Mouse (Mus musculus) neural tube, embryonic 15.5 days (tissue): ENCODE results near the gene Polr3gl. TPM values are rescaled to one million over a fixed set of nuclear protein-coding genes. Genes with fewer than 3 reads are reported as not detected.

Experiments
- ATAC-seq: fragments of 200-750 bp; cut with Nextera tagmentation; 2 replicates; pipeline ENCODE4 v1.8.0; 2017; ENCODE audit warnings: mild to moderate bottlenecking, moderate TSS enrichment, moderate library complexity; ENCODE audit not compliant: low FRiP score
- H3K27ac ChIP-seq: fragments of 300-500 bp; sonication (generic); replicated peaks from 2 replicates; pipeline ENCODE4 v1.5.1; 2015; ENCODE audit warnings: mild to moderate bottlenecking, inconsistent platforms
- H3K27me3 ChIP-seq: fragments of 300-500 bp; sonication (generic); replicated peaks from 2 replicates; pipeline ENCODE4 v1.6.1; 2015; ENCODE audit warnings: inconsistent platforms
- H3K36me3 ChIP-seq: fragments of 300-500 bp; sonication (generic); 2 replicates; pipeline ENCODE4 v1.6.1; 2015; ENCODE audit warnings: inconsistent platforms
- H3K4me1 ChIP-seq: fragments of 300-500 bp; sonication (generic); 2 replicates; pipeline ENCODE4 v1.6.1; 2015; ENCODE audit warnings: inconsistent platforms
- H3K4me2 ChIP-seq: fragments of 300-500 bp; sonication (generic); 2 replicates; pipeline ENCODE4 v1.6.1; 2015; ENCODE audit warnings: inconsistent platforms, mild to moderate bottlenecking, moderate library complexity
- H3K4me3 ChIP-seq: fragments of 300-500 bp; sonication (generic); replicated peaks from 2 replicates; pipeline ENCODE4 v1.5.1; 2015; ENCODE audit warnings: mild to moderate bottlenecking, inconsistent platforms
- H3K9ac ChIP-seq: fragments of 300-500 bp; sonication (generic); replicated peaks from 2 replicates; pipeline ENCODE4 v1.6.1; 2015; ENCODE audit warnings: mild to moderate bottlenecking, inconsistent platforms
- H3K9me3 ChIP-seq: fragments of 300-500 bp; sonication (generic); replicated peaks from 2 replicates; pipeline ENCODE4 v1.6.1; 2016; ENCODE audit warnings: inconsistent platforms
- WGBS: fragments of 180-500 bp; shearing (Covaris S2); methylation state at CpG from one replicate; pipeline ENCODE4 v1.1.7; 2015; ENCODE audit warnings: mixed read lengths; 5-methylcytosine and 5-hydroxymethylcytosine counted together
- polyA plus RNA-seq: library from polyadenylated mRNA; unstranded; fragments of >200 nt; fragmentation: Nextera tagmentation; extraction: Ambion mirVana; gene quantifications from 2 replicates; pipeline ENCODE4 v1.2.1, GENCODE M21; 2015

Gene Polr3gl
- polyA plus RNA-seq, 1 experiment from 2014 or later = 35.2 TPM

DNA sequence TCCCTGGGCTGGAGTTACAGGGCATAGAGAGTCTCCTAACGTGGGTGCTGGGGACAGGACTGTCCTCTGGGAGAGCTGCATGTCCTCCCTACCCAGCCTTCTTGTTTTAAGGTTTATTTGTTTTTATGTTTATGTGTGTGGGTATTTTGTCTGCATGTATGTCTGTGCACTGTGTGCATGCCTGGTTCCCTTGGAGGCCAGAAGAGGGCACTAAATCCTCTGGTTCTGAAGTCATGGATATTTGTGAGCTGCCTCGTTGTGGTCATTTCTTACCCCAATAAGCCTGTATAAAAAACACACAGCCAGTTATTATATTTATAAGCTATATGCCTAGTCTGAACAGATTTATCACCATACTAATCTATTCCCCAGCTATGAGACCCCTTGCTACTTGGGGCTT, 59.7 kb downstream of the Polr3gl start:
- ATAC-seq = no peak
- no peak overlapping the region for H3K4me2 ChIP-seq

DNA sequence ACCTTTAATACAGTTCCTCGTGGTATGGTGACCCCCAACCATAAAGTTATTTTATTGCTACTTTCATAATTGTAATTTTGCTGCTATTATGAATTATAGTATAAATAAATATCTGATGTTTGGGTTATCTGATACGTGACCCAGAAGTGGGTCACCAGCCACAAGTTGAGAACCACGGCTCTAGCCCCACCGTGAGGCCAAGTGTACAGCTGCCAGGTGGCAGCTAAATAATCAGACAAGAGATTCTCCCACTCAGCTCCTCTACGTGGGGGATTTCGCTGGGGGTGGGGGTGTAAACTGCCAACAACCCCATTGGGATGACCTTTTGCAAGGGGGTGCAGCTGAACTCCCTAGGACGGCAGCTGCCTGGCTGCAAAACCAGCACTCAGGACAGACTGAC, 61.9 kb downstream of the Polr3gl start:
- Histone ChIP-seq H3K4me1 (peaks cover 5% of the 10 kb centered on the region), H3K4me3 (no peak overlapping the region), H3K36me3 (no peaks in the 10 kb centered on the region), H3K9ac (no peak overlapping the region), H3K27me3 (peaks cover 19% of the 10 kb centered on the region), H3K4me2 (no peak overlapping the region), H3K27ac (no peak overlapping the region), H3K9me3 (no peaks in the 10 kb centered on the region)
- ATAC-seq = no peak
- 74% methylated on average over 7 of the region's 7 CpGs for WGBS

More for the DNA sequence above, 59.7 kb downstream of the Polr3gl start:
- Histone ChIP-seq H3K27me3 (no peaks in the 10 kb centered on the region), H3K9me3 (no peaks in the 10 kb centered on the region), H3K9ac (no peak overlapping the region), H3K4me1 (no peaks in the 10 kb centered on the region), H3K36me3 (no peaks in the 10 kb centered on the region), H3K27ac (no peak overlapping the region), H3K4me3 (no peak overlapping the region)
- 53% methylated on average over 2 of the region's 2 CpGs for WGBS

GRCm38 (mm10) chr3:96528506-96528905, 65.5 kb downstream of the Polr3gl start:
- Histone ChIP-seq H3K9me3 (no peaks in the 10 kb centered on the region), H3K27ac (no peak overlapping the region), H3K4me1 (peaks cover 9% of the 10 kb centered on the region), H3K4me2 (no peak overlapping the region), H3K9ac (no peak overlapping the region), H3K27me3 (peaks cover 41% of the 10 kb centered on the region), H3K4me3 (no peak overlapping the region), H3K36me3 (no peaks in the 10 kb centered on the region)
- 58% methylated on average over 9 of the region's 9 CpGs for WGBS
- no peak for ATAC-seq

Other genes starting within 250 kb of the Polr3gl start
- not detected in 2 replicates for gene BC107364, start 141.9 kb downstream of the Polr3gl start, polyA plus RNA-seq
- gene Hfe2, start 69.0 kb downstream of the Polr3gl start, polyA plus RNA-seq = 2.4 and 3.0 TPM in 2 replicates
- gene Txnip, start 36.2 kb downstream of the Polr3gl start, polyA plus RNA-seq = 52.5 and 72.5 TPM in 2 replicates
- gene Gm16253, start 17.2 kb downstream of the Polr3gl start, polyA plus RNA-seq = 1.8 TPM in 2 replicates
- 18.6 and 21.0 TPM in 2 replicates for gene Ankrd34a, start 2.5 kb upstream of the Polr3gl start, polyA plus RNA-seq
- gene Lix1l, start 7.0 kb upstream of the Polr3gl start, polyA plus RNA-seq = 5.6 and 6.3 TPM in 2 replicates
- 108 and 109 TPM in 2 replicates for gene Rbm8a, start 35.8 kb upstream of the Polr3gl start, polyA plus RNA-seq
- 58.8 and 64.9 TPM in 2 replicates for gene Pex11b, start 41.2 kb upstream of the Polr3gl start, polyA plus RNA-seq
- gene Gm42957, start 41.3 kb upstream of the Polr3gl start, polyA plus RNA-seq = 0.06 and 0.20 TPM in 2 replicates
- 1.3 and 1.4 TPM in 2 replicates for gene Itga10, start 51.4 kb upstream of the Polr3gl start, polyA plus RNA-seq
- 2.3 and 2.4 TPM in 2 replicates for gene Ankrd35, start 76.0 kb upstream of the Polr3gl start, polyA plus RNA-seq
- 36.2 and 39.4 TPM in 2 replicates for gene Pias3, start 102.2 kb upstream of the Polr3gl start, polyA plus RNA-seq
- gene Nudt17, start 114.4 kb upstream of the Polr3gl start, polyA plus RNA-seq = 20.0 and 24.7 TPM in 2 replicates
- gene Polr3c, start 133.4 kb upstream of the Polr3gl start, polyA plus RNA-seq = 31.5 and 35.7 TPM in 2 replicates
- gene Rnf115, start 133.5 kb upstream of the Polr3gl start, polyA plus RNA-seq = 76.7 and 77.9 TPM in 2 replicates
- 0.12 and 0.34 TPM in 2 replicates for gene Pdzk1, start 235.1 kb upstream of the Polr3gl start, polyA plus RNA-seq
- 0.19 and 6.5 TPM in 2 replicates for gene Cd160, start 235.2 kb upstream of the Polr3gl start, polyA plus RNA-seq